Mouse (Mus musculus) c-Kit-positive CD71-negative TER-119-negative erythroid progenitor cells, embryonic 14.5 days (primary cell): ENCODE measurements around the gene Cdc42bpa.

Experiments
- DNase-seq: peaks from one replicate; pipeline ENCODE4 v3.0.0-alpha.2; 2013; ENCODE audit warnings: low read depth

Gene Cdc42bpa

GRCm38 (mm10) chr1:179959721-179960542, at the start of gene Cdc42bpa:
Cdc42bpa (plus strand) TSS chr1:179960472.
- DNase-seq: no peak

- no peak for DNase-seq
Measured at GRCm38 (mm10) chr1:179913471-179913870, 46.8 kb upstream of the Cdc42bpa start.

GRCm38 (mm10) chr1:179917036-179917435, 43.2 kb upstream of the Cdc42bpa start:
- DNase-seq: no peak

GRCm38 (mm10) chr1:179917481-179917880, 42.8 kb upstream of the Cdc42bpa start:
- DNase-seq: no peak

GRCm38 (mm10) chr1:179919656-179920436, 40.4 kb upstream of the Cdc42bpa start:
- no peak for DNase-seq

- no peak for DNase-seq
Measured at GRCm38 (mm10) chr1:179923661-179924405, 36.4 kb upstream of the Cdc42bpa start.

- no peak for DNase-seq
Measured at GRCm38 (mm10) chr1:179926240-179926639, 34.0 kb upstream of the Cdc42bpa start.

- no peak for DNase-seq
Measured at GRCm38 (mm10) chr1:179927102-179927501, 33.2 kb upstream of the Cdc42bpa start.

GRCm38 (mm10) chr1:179928822-179929221, 31.4 kb upstream of the Cdc42bpa start:
- DNase-seq: peak; percentile 14

GRCm38 (mm10) chr1:179931247-179931646, 29.0 kb upstream of the Cdc42bpa start:
- DNase-seq: no peak

GRCm38 (mm10) chr1:179934064-179934463, 26.2 kb upstream of the Cdc42bpa start:
- no peak for DNase-seq

GRCm38 (mm10) chr1:179940071-179940786, 20.0 kb upstream of the Cdc42bpa start:
- no peak for DNase-seq

- DNase-seq: no peak
Measured at GRCm38 (mm10) chr1:179940787-179941352, 19.4 kb upstream of the Cdc42bpa start.

GRCm38 (mm10) chr1:179945017-179945416, 15.3 kb upstream of the Cdc42bpa start:
- no peak for DNase-seq

GRCm38 (mm10) chr1:179946616-179947015, 13.7 kb upstream of the Cdc42bpa start:
- no peak for DNase-seq

GRCm38 (mm10) chr1:179947653-179948052, 12.6 kb upstream of the Cdc42bpa start:
- DNase-seq: no peak

GRCm38 (mm10) chr1:179951597-179951996, 8.7 kb upstream of the Cdc42bpa start:
- no peak for DNase-seq

GRCm38 (mm10) chr1:179953251-179953650, 7.0 kb upstream of the Cdc42bpa start:
- no peak for DNase-seq

- DNase-seq: no peak
Measured at GRCm38 (mm10) chr1:179957431-179957830, 2.8 kb upstream of the Cdc42bpa start.

- DNase-seq: no peak
Measured at GRCm38 (mm10) chr1:179958871-179959720, 1.2 kb upstream of the Cdc42bpa start.

GRCm38 (mm10) chr1:179960543-179960876, 238 bp downstream of the Cdc42bpa start:
- no peak for DNase-seq
